ENCODE assay signal across 9 mouse cellular contexts in the genomic region with DNA sequence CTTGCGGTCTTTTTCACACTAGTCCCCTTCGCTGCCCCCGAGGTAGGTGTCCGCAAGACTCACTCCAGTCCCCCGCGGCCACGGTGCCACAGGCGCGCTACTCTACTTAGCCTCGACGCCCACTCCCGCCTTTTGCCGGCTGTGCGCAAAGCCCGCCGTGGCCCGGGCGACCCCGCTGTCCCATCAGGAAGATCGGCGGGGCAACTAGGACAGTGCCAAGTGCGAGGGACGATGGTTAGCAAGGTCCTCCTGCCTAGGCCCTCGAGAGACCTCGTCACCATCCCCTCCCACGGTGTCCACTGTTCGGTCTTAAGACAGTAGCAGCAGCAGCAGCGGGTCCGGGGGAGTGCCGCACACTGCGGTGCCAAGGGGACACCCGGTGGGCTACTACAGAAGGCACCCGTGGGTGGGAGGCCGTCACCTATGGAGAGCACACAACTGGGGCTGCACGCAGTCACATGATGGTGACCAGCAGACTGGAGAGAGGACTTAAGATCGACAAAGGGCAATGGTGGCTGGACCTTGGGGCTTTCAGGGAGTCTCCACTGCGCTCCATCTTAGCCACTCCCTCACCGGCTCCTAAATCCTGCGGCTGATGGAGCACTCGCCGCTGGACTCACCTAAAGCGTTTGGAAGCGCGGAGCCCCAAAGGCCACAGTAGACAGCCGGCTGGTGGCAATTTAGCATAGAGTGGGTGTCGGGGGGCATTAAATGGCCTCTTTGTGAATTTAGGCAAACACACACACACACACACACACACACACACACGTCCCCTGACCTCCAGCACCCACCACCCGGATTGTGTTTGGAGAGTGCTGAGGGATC. TPM values are rescaled to one million over a fixed set of nuclear protein-coding genes. Genes with fewer than 3 reads are reported as not detected.
DNase-seq lines count a peak whose midpoint lies in the region; ATAC-seq lines count a peak whose summit lies in the region.
"Had no signal": no experiment of that assay in that cellular context is flagged by ENCODE, and none has a peak within 500 bp of the region (broad histone marks: within the 10 kb centered on the region; RNA-seq: fewer than 3 reads in every experiment).

No protein-coding gene starts in this region.

- H3K4me1 ChIP-seq in forebrain, embryonic 10.5 days = peaks cover 42% of the 10 kb centered on the region
- peaks cover 6% of the 10 kb centered on the region; the same call in 1 of the 2 replicates for H3K4me1 ChIP-seq in forebrain, embryonic 11.5 days (replicated peaks; ENCODE audit: control insufficient read depth, insufficient read depth, low read length)
- peaks cover 50% of the 10 kb centered on the region for H3K4me1 ChIP-seq in embryonic facial prominence, embryonic 12.5 days
- peaks cover 94% of the 10 kb centered on the region for H3K4me1 ChIP-seq in limb, embryonic 12.5 days (replicated peaks)

- H3K36me3 ChIP-seq in forebrain, embryonic 10.5 days (replicated peaks) = no peaks in the 10 kb centered on the region
- no peaks in the 10 kb centered on the region for H3K36me3 ChIP-seq in forebrain, embryonic 11.5 days (ENCODE audit: control insufficient read depth, insufficient read depth, low read length)
- no peaks in the 10 kb centered on the region for H3K36me3 ChIP-seq in embryonic facial prominence, embryonic 12.5 days
- peaks cover 3% of the 10 kb centered on the region; the same call in 1 of the 2 replicates for H3K36me3 ChIP-seq in limb, embryonic 12.5 days

- no peak overlapping the region for H3K27ac ChIP-seq in forebrain, embryonic 10.5 days
- H3K27ac ChIP-seq in forebrain, embryonic 11.5 days (ENCODE audit: low read depth, low read length) = no peak overlapping the region
- H3K27ac ChIP-seq in embryonic facial prominence, embryonic 12.5 days = no peak overlapping the region
- no peak overlapping the region for H3K27ac ChIP-seq in limb, embryonic 12.5 days
- H3K27ac ChIP-seq: liver, embryonic 14.5 days had no signal

- no peak overlapping the region for H3K4me2 ChIP-seq in forebrain, embryonic 11.5 days (ENCODE audit: low read depth, low read length, severe bottlenecking)
- H3K4me2 ChIP-seq in embryonic facial prominence, embryonic 12.5 days (replicated peaks) = peak overlapping the region; percentile 28
- peak overlapping the region; percentile 45 for H3K4me2 ChIP-seq in limb, embryonic 12.5 days

- DNase-seq in forebrain, embryonic 10.5 days (ENCODE audit: extremely low spot score, low spot score) = peak; percentile 48
- no peak for DNase-seq in forebrain, embryonic 11.5 days (ENCODE audit: low spot score)
- DNase-seq in 3134 (ENCODE audit: extremely low read depth, insufficient read length, low spot score) = peak; percentile 84
- no peak for DNase-seq in layer of hippocampus, adult 8-10 months (ENCODE audit: low spot score in 2 of 2)
- DNase-seq in adrenal gland, postnatal 25 days = no peak

- no peak for ATAC-seq in forebrain, embryonic 11.5 days (replicated peaks; ENCODE audit: low FRiP score)
- ATAC-seq in embryonic facial prominence, embryonic 12.5 days (ENCODE audit: insufficient number of reproducible peaks, insufficient read depth, low FRiP score, low TSS enrichment) = no peak
- peak; percentile 16; the same call in 1 of the 2 replicates for ATAC-seq in limb, embryonic 12.5 days (ENCODE audit: insufficient number of reproducible peaks, insufficient read depth, low FRiP score, low TSS enrichment, low read depth)
- no peak for ATAC-seq in frontal cortex, adult (ENCODE audit: low TSS enrichment)

- H3K9me3 ChIP-seq in forebrain, embryonic 10.5 days = no peaks in the 10 kb centered on the region
- H3K9me3 ChIP-seq in forebrain, embryonic 11.5 days (ENCODE audit: control insufficient read depth, low read length) = no peaks in the 10 kb centered on the region
- no peaks in the 10 kb centered on the region for H3K9me3 ChIP-seq in embryonic facial prominence, embryonic 12.5 days
- H3K9me3 ChIP-seq in limb, embryonic 12.5 days = no peaks in the 10 kb centered on the region

- H3K4me3 ChIP-seq in forebrain, embryonic 10.5 days = peak overlapping the region; percentile 5; the same call in 1 of the 2 replicates
- H3K4me3 ChIP-seq in forebrain, embryonic 11.5 days (ENCODE audit: low read depth, low read length) = no peak overlapping the region
- H3K4me3 ChIP-seq in embryonic facial prominence, embryonic 12.5 days = peak overlapping the region; percentile 13; the same call in 1 of the 2 replicates
- H3K4me3 ChIP-seq in limb, embryonic 12.5 days (replicated peaks) = peak overlapping the region; percentile 26

- no peak overlapping the region for H3K9ac ChIP-seq in forebrain, embryonic 11.5 days (ENCODE audit: low read length)
- H3K9ac ChIP-seq in embryonic facial prominence, embryonic 12.5 days = no peak overlapping the region
- no peak overlapping the region; the same call in 1 of the 2 replicates for H3K9ac ChIP-seq in limb, embryonic 12.5 days (replicated peaks)
- H3K9ac ChIP-seq: liver, embryonic 14.5 days had no signal

- H3K27me3 ChIP-seq in forebrain, embryonic 10.5 days (ENCODE audit: poor library complexity, severe bottlenecking) = peaks cover 100% of the 10 kb centered on the region
- H3K27me3 ChIP-seq in forebrain, embryonic 11.5 days (ENCODE audit: control insufficient read depth, insufficient read depth, low read length) = peaks cover 91% of the 10 kb centered on the region
- H3K27me3 ChIP-seq in embryonic facial prominence, embryonic 12.5 days = peaks cover 99% of the 10 kb centered on the region
- peaks cover 99% of the 10 kb centered on the region for H3K27me3 ChIP-seq in limb, embryonic 12.5 days

- WGBS in forebrain, embryonic 10.5 days = under 1% methylated on average over 48 of the region's 48 CpGs
- WGBS in forebrain, embryonic 11.5 days = under 1% methylated on average over 48 of the region's 48 CpGs
- WGBS in embryonic facial prominence, embryonic 12.5 days = 1% methylated on average over 48 of the region's 48 CpGs
- WGBS in limb, embryonic 12.5 days = 2% methylated on average over 48 of the region's 48 CpGs

RNA-seq across cellular contexts. Expression of a gene that starts 15.3 kb away (rescaled TPM):
- polyA plus RNA-seq in forebrain, embryonic 10.5 days (2016; fragmentation: Nextera tagmentation; extraction: Ambion mirVana) = 0.46 and 1.8 TPM in 2 replicates
- polyA plus RNA-seq in forebrain, embryonic 11.5 days (2014; fragmentation: Nextera tagmentation; extraction: Ambion mirVana) = 7.7 and 8.9 TPM in 2 replicates
- polyA plus RNA-seq in embryonic facial prominence, embryonic 12.5 days (2016; fragmentation: Nextera tagmentation; extraction: Ambion mirVana) = 18.4 and 21.2 TPM in 2 replicates
- polyA plus RNA-seq in limb, embryonic 12.5 days (2016; fragmentation: Nextera tagmentation; extraction: Ambion mirVana) = 14.5 and 18.1 TPM in 2 replicates
- total RNA-seq in layer of hippocampus, adult 8-10 months (2022) = 100 to 1,000 TPM; 453 to 552 (median 494) TPM
- total RNA-seq in adrenal gland, postnatal 25 days (2021) = 87.7 and 111 TPM in 2 replicates

RNA-seq across cellular contexts. Expression of a gene that starts 37.7 kb away (rescaled TPM):
- polyA plus RNA-seq in forebrain, embryonic 10.5 days (2016; fragmentation: Nextera tagmentation; extraction: Ambion mirVana) = 2.9 and 3.5 TPM in 2 replicates
- 5.5 and 6.4 TPM in 2 replicates for polyA plus RNA-seq in forebrain, embryonic 11.5 days (2014; fragmentation: Nextera tagmentation; extraction: Ambion mirVana)
- 5.3 and 5.5 TPM in 2 replicates for polyA plus RNA-seq in embryonic facial prominence, embryonic 12.5 days (2016; fragmentation: Nextera tagmentation; extraction: Ambion mirVana)
- polyA plus RNA-seq in limb, embryonic 12.5 days (2016; fragmentation: Nextera tagmentation; extraction: Ambion mirVana) = 4.1 and 5.1 TPM in 2 replicates
- total RNA-seq in layer of hippocampus, adult 8-10 months (2022) = 10 to 100 TPM in 1 of 4 experiments, 1 to 10 TPM in 3; 8.4 to 10.5 (median 8.9) TPM
- 11.2 and 11.6 TPM in 2 replicates for total RNA-seq in adrenal gland, postnatal 25 days (2021)

RNA-seq across cellular contexts. Expression of a gene that starts 46.4 kb away (rescaled TPM):
- polyA plus RNA-seq in forebrain, embryonic 10.5 days (2016; fragmentation: Nextera tagmentation; extraction: Ambion mirVana) = 49.1 and 49.6 TPM in 2 replicates
- 41.0 and 44.3 TPM in 2 replicates for polyA plus RNA-seq in forebrain, embryonic 11.5 days (2014; fragmentation: Nextera tagmentation; extraction: Ambion mirVana)
- 46.7 and 46.8 TPM in 2 replicates for polyA plus RNA-seq in embryonic facial prominence, embryonic 12.5 days (2016; fragmentation: Nextera tagmentation; extraction: Ambion mirVana)
- polyA plus RNA-seq in limb, embryonic 12.5 days (2016; fragmentation: Nextera tagmentation; extraction: Ambion mirVana) = 46.5 and 48.6 TPM in 2 replicates
- 10 to 100 TPM; 21.6 to 27.7 (median 23.3) TPM for total RNA-seq in layer of hippocampus, adult 8-10 months (2022)
- 55.1 and 59.9 TPM in 2 replicates for total RNA-seq in adrenal gland, postnatal 25 days (2021)

RNA-seq across cellular contexts. Expression of a gene that starts 55.6 kb away (rescaled TPM):
- polyA plus RNA-seq in forebrain, embryonic 10.5 days (2016; fragmentation: Nextera tagmentation; extraction: Ambion mirVana) = 130 and 137 TPM in 2 replicates
- 102 and 110 TPM in 2 replicates for polyA plus RNA-seq in forebrain, embryonic 11.5 days (2014; fragmentation: Nextera tagmentation; extraction: Ambion mirVana)
- polyA plus RNA-seq in embryonic facial prominence, embryonic 12.5 days (2016; fragmentation: Nextera tagmentation; extraction: Ambion mirVana) = 96.0 TPM in 2 replicates
- polyA plus RNA-seq in limb, embryonic 12.5 days (2016; fragmentation: Nextera tagmentation; extraction: Ambion mirVana) = 104 and 109 TPM in 2 replicates
- 10 to 100 TPM; 66.4 to 76.2 (median 70.5) TPM for total RNA-seq in layer of hippocampus, adult 8-10 months (2022)
- total RNA-seq in adrenal gland, postnatal 25 days (2021) = 116 and 120 TPM in 2 replicates

Comparison
In these comparisons a context has a peak if more than half of its experiments do, and no peak if none do; other contexts are left out.
1. DNase-seq: peak in forebrain, embryonic 10.5 days (single experiment) and 3134 (single experiment); none in forebrain, embryonic 11.5 days (single experiment), layer of hippocampus, adult 8-10 months (0 of 2) and adrenal gland, postnatal 25 days (single experiment).